Mouse (Mus musculus) olfactory bulb, adult 2 months (tissue): ENCODE data around the gene H2-DMb1. TPM values are rescaled to one million over a fixed set of nuclear protein-coding genes. Genes with fewer than 3 reads are reported as not detected.

ENCODE experiments used
- H3K27ac ChIP-seq: fragments of 200-500 bp; 2 replicates; pipeline ENCODE4 v1.5.1; 2012; ENCODE audit warnings: low read depth, low read length; ENCODE audit not compliant: insufficient read depth
- H3K4me1 ChIP-seq: fragments of 200-500 bp; 2 replicates; pipeline ENCODE4 v1.6.1; 2012; ENCODE audit warnings: low read length; ENCODE audit not compliant: control insufficient read depth, insufficient read depth
- H3K4me3 ChIP-seq: fragments of 200-500 bp; 2 replicates; pipeline ENCODE4 v1.5.1; 2012; ENCODE audit warnings: mild to moderate bottlenecking, low read depth, low read length, moderate library complexity; ENCODE audit not compliant: insufficient read depth
- CTCF ChIP-seq: fragments of 200-500 bp; IDR thresholded peaks from 2 replicates; pipeline ENCODE4 v1.5.1; 2012; ENCODE audit warnings: low read depth, mild to moderate bottlenecking, low read length, moderate library complexity; ENCODE audit not compliant: insufficient read depth
- POLR2A ChIP-seq: fragments of 200-500 bp; IDR thresholded peaks from 2 replicates; pipeline ENCODE4 v1.6.1; 2012; ENCODE audit warnings: mild to moderate bottlenecking, low read depth, low read length, moderate library complexity; ENCODE audit not compliant: insufficient read depth
- WGBS: fragments of 180-500 bp; shearing (Covaris S2); methylation state at CpG from one replicate; pipeline ENCODE4 v1.1.7; 2018; 5-methylcytosine and 5-hydroxymethylcytosine counted together
- polyA plus RNA-seq: library from polyadenylated mRNA; stranded (reverse); fragments of >200 nt; gene quantifications from 2 replicates; pipeline ENCODE4 v1.2.4, GENCODE M21; 2012; ENCODE audit warnings: low replicate concordance; ENCODE audit not compliant: missing spikeins, insufficient read depth, insufficient read length

The H2-DMb1 gene
- polyA plus RNA-seq, 1 experiment, result not detected

- TF ChIP-seq POLR2A (no peak), CTCF (no peak)
- Histone ChIP-seq H3K4me1 (no peaks in the 10 kb centered on the region), H3K4me3 (no peak overlapping the region), H3K27ac (no peak overlapping the region)
- WGBS, result 68% methylated on average over 13 of the region's 13 CpGs
These were observed 27.3 kb downstream of the H2-DMb1 start for GRCm38 (mm10) chr17:34179913-34180859.

DNA sequence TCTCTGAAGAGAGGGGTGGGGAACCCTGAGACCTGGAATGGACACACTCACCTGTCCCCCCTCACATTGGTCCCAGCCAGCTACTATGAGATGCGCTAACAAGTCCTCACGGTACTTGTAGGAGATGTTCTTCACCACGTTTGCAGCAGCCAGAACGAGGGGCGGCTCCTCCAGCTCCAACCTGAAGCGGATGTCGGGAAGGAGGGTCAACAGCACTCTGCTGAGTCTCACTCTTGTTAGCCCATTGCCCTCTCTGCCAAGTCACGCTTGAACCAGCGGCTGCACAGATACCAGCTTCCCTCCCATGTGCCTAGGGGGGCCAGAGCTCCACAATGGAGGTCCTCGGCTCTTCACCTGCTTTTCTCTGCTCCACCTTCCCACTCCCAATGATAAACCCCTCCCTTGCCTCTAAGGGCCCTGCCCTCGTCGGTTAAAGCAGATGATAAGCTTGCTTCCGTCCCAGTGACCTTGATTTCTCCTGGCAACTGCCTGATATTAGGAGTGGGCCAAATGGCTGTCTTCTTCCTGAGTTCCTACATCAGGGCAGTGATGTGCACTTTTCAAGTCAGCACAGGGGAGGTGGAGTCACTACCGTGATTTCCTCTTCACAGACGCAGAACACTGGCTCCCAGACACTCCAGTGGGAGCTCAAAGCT, 30.8 kb downstream of the H2-DMb1 start:
- TF ChIP-seq POLR2A (no peak), CTCF (no peak)
- WGBS, result 71% methylated on average over 15 of the region's 15 CpGs
- Histone ChIP-seq H3K27ac (no peak overlapping the region), H3K4me1 (peaks cover 16% of the 10 kb centered on the region), H3K4me3 (no peak overlapping the region)

DNA sequence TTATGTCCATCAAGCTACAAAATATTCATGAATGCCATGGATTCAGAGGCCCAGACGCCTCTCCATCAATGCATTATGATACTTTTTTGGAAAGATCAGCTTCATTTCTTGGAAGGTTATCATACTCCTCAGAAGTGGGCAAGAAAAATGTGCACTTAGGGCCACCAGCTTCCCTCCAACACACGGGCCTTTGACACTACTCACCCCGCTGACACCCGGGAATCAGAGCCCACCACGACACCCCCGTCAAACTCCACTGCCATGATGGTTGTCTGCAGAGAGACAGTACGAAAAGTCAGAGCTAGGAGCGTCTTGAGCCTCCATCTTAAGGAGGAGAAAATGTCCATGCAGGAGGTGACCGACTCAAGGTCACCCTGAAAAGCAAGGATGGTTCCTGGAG, 32.7 kb downstream of the H2-DMb1 start:
- Histone ChIP-seq H3K4me3 (no peak overlapping the region), H3K27ac (no peak overlapping the region), H3K4me1 (peaks cover 20% of the 10 kb centered on the region)
- TF ChIP-seq CTCF, result no peak
- no peak for TF ChIP-seq POLR2A
- 93% methylated on average over 9 of the region's 9 CpGs for WGBS

- peak overlapping the region; percentile 67 for H3K4me3 ChIP-seq
- H3K27ac ChIP-seq, result no peak overlapping the region
- TF ChIP-seq POLR2A (no peak), CTCF (no peak)
- WGBS, result 3% methylated on average over 14 of the region's 14 CpGs
- peaks cover 20% of the 10 kb centered on the region for H3K4me1 ChIP-seq
These were observed 34.0 kb downstream of the H2-DMb1 start for GRCm38 (mm10) chr17:34186885-34187260.

- no peak within 1 kb of the TSS for H3K27ac ChIP-seq
- TF ChIP-seq POLR2A (no peak; the same call in 1 of the 2 replicates), CTCF (no peak)
- peaks cover 20% of the 10 kb centered on the region for H3K4me1 ChIP-seq
- peak within 1 kb of the TSS; percentile 67 for H3K4me3 ChIP-seq
- under 1% methylated on average over 46 of the region's 46 CpGs for WGBS
These were observed 34.5 kb downstream of the H2-DMb1 start, which contains the start of the genes Tap1 and Psmb9 for GRCm38 (mm10) chr17:34187261-34187916. TSS of gene Tap1 (plus strand) at chr17:34187553. TSS of gene Psmb9 (minus strand) at chr17:34187764.

DNA sequence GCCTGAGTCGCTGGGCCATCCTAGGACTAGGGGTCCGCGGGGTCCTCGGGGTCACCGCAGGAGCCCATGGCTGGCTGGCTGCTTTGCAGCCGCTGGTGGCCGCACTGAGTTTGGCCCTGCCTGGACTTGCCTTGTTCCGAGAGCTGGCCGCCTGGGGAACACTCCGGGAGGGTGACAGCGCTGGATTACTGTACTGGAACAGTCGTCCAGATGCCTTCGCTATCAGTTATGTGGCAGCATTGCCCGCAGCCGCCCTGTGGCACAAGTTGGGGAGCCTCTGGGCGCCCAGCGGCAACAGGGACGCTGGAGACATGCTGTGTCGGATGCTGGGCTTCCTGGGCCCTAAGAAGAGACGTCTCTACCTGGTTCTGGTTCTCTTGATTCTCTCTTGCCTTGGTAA, 35.1 kb downstream of the H2-DMb1 start:
- H3K4me3 ChIP-seq, result peak overlapping the region; percentile 67
- H3K27ac ChIP-seq, result no peak overlapping the region
- TF ChIP-seq CTCF, result no peak
- no peak for TF ChIP-seq POLR2A
- WGBS, result 5% methylated on average over 20 of the region's 20 CpGs
- peaks cover 20% of the 10 kb centered on the region for H3K4me1 ChIP-seq

DNA sequence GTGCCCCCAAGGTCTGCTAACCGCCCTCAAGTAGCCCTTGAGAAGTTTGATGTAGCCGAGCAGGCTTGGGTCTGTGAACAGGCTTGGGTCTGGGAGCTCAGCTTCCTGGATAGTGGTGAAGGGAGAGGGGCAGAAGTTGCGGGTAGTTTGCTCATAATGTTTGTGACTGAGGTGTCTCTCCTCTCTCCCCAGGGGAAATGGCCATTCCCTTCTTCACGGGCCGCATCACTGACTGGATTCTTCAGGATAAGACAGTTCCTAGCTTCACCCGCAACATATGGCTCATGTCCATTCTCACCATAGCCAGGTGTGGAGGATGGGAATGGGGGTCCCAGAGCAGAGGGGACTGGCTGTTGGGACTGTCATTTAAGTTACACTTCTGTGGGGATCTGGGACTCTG, 36.1 kb downstream of the H2-DMb1 start:
- H3K27ac ChIP-seq, result no peak overlapping the region
- WGBS, result 88% methylated on average over 6 of the region's 6 CpGs
- no peak overlapping the region for H3K4me3 ChIP-seq
- TF ChIP-seq CTCF, result no peak
- TF ChIP-seq POLR2A, result no peak
- peaks cover 20% of the 10 kb centered on the region for H3K4me1 ChIP-seq

- Histone ChIP-seq H3K4me1 (peaks cover 16% of the 10 kb centered on the region), H3K4me3 (no peak overlapping the region), H3K27ac (no peak overlapping the region)
- TF ChIP-seq POLR2A, result no peak
- TF ChIP-seq CTCF, result no peak
- 36% methylated on average over 16 of the region's 16 CpGs for WGBS
These were observed 40.0 kb downstream of the H2-DMb1 start for GRCm38 (mm10) chr17:34192852-34193251.
